Mouse (Mus musculus) large intestine, adult 2 months (tissue): Measurements from ENCODE around the gene Pax3. TPM values are rescaled to one million over a fixed set of nuclear protein-coding genes. Genes with fewer than 3 reads are reported as not detected.

Source experiments
- DNase-seq: peaks from one replicate; pipeline ENCODE4 v3.0.0-alpha.2; 2012; ENCODE audit warnings: low read depth, low spot score
- WGBS: fragments of 180-500 bp; shearing (Covaris S2); methylation state at CpG from one replicate; pipeline ENCODE4 v1.1.7; 2018; 5-methylcytosine and 5-hydroxymethylcytosine counted together
- polyA plus RNA-seq: library from polyadenylated mRNA; depleted of rRNA; stranded (reverse); fragments of >200 nt; gene quantifications from 2 replicates; pipeline ENCODE4 v1.2.3, GENCODE M21; 2012

The Pax3 gene
- polyA plus RNA-seq, 1 experiment = not detected

DNA sequence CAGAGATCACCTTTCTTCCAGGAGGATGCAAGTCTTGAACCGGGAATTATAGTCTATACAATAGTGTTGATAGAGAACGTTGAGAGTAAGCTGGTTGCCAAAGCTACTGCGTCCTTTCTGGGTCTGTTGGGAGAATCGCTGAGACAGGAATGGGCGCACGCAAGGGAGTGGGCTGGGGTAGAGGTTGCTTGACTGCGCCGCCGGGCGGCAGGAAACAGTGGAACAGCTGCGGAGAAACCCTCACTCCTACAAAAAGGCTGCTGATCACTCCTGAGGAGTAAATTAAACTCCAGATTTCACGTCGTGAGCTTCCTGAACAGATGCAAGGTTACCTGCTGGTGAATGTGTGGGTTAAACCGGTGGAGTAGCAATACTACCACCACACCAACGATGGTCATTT lies 3.3 kb upstream of the Pax3 start:
- WGBS = 4% methylated on average over 15 of the region's 15 CpGs
- DNase-seq = no peak

DNA sequence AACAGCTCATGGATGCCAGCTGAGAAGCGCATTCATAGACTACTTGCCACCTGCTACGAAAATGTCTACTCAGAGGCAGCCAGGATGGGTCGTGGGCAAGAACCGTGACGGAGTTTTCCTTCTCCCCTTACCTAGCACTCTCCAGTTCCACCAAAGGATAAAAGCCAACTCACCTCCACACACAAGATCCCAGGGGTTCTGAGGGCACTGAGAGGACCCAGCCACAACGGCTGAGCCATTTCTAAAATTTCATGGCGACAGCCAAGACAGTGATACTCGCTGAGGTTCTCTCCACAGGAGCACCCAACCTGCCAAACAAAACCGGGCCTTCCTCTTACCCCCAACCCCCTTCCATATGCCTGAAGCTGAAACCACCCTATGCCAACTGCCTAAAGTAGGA lies 2.3 kb upstream of the Pax3 start:
- no peak for DNase-seq
- WGBS = 4% methylated on average over 9 of the region's 9 CpGs

DNA sequence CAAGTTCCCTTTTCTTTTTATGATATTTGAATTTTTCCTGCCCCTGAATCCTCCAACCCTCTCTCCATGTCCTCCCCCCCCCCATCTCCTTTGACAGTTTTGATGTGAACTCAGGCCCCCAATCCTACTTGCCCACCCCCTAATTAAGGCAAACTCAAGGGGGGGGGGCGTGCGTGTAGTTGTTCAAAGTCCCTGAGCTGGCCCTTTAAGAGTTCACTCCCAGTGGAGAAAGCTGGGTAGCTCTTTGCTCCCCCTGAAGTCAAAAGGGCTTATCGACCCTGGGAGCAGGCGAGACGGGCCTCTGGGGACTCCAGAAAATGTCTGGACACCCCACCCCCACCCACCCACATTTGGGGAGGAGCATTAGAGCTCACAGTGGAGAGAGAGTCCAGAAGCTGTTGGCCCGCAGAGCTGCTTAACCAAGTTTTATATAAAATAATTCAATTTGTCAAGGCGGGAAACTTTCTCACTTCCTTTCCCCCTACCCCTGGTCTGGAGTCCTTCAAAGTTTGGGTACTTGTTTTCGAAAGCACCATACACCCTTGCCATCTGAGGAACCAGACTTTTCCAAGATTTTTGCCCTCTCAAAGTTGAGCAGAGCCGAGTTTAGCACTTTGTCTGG lies 1.5 kb upstream of the Pax3 start:
- WGBS = 6% methylated on average over 9 of the region's 9 CpGs
- DNase-seq = no peak

DNA sequence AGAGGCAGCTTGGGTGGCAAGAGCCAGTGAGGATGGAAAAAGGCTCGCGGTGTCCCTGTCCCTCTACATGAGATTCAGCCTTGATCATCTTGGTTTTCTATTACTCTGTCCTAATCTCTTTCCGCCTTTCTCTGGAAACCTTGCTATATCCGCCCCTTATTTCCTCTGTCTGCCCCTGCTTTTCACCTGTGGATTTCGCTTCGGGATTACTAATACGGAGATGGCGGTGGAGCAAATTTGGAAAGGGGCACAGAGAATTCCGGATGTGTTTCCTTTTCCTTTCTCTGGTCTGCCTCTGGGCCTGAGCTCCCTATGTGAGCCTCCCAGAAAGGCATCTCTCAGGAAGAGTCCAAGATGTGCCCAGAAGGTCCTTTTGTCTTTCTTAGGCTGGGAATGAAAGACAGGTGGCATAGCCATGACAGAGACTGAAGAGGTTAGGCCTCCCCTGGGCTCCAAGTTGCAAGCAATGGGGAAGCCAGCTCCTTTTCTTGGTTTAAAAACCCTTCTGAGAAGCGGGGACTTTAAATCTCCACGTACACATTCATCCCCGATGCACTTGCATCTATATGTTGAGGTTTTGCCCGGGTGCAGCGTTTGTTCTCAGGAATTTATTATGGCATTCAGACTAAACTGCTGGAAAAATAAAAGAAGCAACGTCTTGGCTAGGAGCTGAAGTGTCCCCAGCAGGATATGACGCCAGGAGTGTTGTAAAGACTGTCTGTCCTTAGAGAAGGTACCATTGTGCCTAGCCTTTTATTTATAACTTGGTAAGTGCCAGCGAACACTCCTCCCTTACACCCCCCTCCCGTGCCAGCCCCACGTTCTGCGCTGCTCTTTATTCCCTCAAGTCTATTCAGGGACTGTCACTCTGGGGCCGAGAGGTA lies 659 bp upstream of the Pax3 start:
- no peak for DNase-seq
- WGBS = 6% methylated on average over 21 of the region's 21 CpGs

DNA sequence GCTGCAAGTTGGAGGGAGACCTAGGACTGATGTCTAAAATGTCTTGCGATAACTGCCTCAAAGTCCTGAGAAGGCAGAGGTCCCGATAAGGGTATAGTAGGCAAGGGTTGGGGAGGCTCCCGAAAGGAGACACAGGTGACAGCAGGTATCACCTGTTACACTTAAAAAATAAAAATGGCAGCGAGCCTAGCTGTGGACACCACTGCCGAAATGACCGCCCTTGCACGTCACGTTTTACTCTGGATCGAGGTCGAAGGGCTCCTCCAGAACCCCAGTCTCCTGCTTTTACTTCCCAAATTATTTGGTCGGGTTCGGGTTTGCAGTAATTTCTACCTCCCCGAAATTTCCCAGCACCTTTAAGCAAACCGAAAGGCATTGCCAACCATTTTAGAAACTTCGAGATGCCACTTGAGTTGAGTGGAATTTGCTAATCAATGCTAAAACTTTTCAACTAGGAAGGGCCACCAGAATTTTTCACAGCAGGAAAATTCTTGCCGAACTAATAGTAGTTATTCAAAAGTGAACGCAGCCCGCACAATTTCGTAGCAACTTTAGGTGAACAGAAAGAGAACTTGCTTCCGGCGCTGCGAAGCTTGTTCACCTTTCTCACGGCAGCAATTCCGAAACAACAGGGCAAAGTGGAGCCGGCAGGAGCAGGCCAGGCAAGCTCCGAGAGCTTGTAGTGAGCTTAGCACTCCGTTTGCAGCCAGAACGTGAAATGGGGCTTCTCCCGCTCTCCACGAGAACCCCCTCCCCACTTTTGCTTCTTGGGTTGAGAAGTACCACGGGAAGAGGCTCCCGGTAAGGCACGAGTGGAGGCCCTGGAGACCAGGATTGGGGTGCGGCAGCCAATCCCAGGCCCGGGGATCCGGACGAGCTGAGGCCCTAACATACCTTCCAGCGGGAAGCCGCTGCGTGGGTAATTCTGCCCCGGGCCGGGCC lies 892 bp downstream of the Pax3 start:
- 3% methylated on average over 42 of the region's 42 CpGs for WGBS
- DNase-seq = no peak

DNA sequence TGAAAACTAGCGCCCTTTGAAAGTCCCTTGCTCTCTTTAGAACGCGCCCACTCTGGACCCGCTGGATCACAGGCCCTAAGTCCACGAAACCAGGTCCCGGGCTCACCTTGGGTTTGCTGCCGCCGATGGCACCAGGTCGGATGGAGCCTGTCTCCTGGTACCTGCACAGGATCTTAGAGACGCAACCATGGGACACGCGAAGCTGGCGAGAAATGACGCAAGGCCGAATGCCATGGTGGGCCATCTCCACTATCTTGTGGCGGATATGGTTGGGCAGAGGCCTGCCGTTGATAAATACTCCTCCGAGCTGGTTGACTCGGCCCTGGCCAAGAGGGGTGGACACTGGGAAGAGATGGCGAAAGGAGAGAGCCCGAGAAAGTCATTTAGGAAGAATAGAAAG lies 1.8 kb downstream of the Pax3 start:
- WGBS = 7% methylated on average over 21 of the region's 21 CpGs
- no peak for DNase-seq

DNA sequence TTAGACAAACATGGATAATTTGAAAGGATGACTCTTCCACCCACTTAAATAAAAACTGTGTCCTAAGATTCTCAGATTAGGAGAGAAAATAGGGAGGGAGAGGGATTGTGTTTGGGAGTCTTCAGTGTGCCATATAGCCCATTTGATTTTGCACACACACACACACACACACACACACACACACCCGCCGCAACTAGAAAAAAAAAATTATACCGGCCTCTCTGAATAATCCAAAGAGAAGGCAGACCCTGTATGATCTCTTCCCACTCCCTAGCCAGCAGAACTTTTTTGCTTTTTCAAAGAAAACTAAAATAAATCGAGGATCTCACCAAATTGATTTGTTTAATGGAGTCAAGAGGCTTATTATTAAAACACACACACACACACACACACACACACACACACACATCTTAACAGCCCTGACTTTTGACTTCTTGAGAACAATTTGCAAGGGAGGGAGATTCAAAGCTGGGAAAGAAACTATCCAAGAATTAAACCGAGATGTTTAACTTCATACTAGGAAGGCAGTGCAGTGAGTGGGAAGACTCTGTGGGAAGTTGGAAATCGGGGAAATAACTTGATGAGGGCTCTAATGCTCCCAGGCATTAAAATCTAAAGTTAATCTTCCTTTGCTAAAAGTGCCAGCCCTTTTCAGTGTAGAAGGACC lies 2.4 kb downstream of the Pax3 start:
- WGBS = 9% methylated on average over 6 of the region's 6 CpGs
- DNase-seq = no peak

DNA sequence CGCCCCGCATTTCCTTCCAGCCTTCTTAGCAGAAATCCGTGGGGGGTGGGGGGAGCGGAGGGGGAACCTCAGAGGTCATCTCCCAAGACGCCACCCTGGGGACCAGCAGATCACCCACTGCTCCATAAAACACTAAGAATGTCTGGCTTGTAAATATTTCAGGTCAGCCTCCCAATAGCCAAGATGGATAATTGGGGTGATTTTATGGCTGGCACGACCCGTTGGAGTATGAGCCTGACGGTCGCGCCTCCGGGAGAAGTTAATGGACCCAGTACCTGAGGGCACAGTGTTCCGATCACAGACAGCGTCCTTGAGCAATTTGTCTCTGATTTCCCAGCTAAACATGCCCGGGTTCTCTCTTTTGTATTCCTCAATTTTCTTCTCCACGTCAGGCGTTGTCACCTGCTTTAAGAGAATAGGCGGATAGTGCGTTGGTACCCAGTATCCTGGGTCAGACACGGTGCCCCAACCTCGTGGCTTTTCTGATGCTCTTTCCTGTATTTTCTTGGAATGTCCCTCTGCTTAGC lies 3.4 kb downstream of the Pax3 start:
- no peak for DNase-seq
- 5% methylated on average over 20 of the region's 20 CpGs for WGBS

DNA sequence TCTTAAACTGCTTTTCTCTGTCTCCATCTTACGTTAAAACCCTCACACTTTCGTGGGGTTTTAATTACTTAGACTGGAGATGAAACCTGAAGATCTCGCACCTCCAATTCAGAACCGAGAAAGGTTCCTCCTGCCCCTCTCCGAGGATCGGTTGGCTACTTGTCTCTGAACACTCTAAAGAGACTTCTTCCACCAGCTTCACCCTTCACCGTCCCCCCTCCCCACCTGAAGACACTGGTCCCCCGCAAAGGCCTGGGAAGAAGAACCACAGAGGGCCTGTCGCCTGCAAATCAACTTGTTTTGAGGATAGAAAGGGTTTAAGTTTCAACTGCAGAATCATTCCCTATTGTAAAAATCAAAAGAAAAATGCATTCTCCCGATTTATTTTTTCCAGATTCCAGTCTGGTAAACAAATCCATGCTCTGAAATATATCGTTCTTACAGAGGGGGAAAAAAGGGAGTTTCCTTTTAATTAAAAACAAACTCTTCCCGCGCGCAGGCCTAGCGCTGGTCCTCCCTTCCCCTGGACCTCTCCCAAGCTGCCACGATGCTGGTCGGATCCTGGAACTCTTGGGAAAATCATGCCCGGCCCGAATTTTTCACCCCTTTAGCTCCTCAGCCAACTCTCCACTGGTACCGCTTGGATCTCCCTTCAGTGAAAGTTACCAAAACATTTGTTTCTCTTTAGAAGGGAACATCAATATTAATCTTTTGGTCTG lies 4.0 kb downstream of the Pax3 start:
- 5% methylated on average over 20 of the region's 20 CpGs for whole genome bisulfite sequencing
- DNase-seq = no peak

DNA sequence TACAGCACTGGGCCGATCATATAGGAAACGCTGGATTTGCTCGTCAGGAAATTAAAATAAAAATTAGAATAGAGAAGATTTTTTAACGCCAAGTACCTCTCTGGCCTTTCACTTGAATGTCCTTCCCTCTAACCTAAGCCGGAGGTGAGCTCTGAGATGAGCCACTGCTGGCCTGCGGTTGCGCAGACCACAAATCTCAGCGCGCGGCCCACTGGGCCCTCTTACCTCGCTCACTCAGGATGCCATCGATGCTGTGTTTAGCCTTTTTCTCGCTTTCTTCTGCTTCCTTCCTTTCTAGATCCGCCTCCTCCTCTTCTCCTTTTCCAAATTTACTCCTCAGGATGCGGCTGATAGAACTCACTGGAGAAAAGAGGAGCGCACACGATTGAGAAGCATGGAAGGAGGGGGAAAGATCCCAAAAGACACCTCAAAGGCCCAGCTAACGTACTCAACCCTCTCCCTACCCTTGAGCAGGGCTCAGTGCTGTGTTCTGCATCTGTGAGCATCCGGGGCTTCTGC lies 4.7 kb downstream of the Pax3 start:
- no peak for DNase-seq
- 14% methylated on average over 19 of the region's 19 CpGs for WGBS

DNA sequence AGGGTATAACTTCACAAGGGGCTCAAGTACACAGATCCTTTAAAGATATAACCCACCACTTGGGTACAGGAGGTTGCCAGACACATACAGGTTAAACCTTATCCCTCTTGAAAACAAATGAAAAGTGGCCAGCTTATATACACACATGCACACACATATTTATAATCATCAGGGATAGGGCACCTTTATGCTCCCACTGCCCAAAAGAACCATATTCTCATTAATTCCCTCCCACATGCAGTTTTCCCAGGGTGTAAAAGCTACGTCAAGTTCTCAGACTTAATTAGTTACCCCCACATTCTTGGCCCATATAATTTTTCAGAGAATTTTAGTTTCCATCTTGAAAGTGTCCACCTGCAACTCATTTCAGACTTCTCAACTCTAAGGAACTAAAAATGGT lies 5.2 kb downstream of the Pax3 start:
- no peak for DNase-seq
- WGBS = 76% methylated on average over 1 of the region's 1 CpGs

DNA sequence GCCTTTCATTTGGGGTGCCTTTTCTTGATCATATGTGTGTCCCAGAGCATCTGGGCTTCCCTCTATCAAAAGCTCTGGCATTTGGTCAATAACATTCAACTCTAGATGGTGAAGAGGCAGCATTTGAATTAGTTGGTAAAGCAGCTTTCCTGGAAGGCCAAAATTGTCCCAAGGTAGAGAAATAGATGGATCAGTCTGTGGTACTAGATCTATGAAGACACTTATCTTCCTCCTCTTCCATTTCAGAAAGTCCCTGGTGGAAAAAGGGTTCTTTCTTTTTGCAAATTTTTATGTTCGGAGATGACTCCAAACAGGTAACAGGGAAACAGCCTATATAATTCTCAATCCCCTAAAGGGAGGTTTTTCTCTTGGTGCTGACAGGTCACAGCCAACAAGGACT lies 5.6 kb downstream of the Pax3 start:
- WGBS = 61% methylated on average over 1 of the region's 1 CpGs

DNA sequence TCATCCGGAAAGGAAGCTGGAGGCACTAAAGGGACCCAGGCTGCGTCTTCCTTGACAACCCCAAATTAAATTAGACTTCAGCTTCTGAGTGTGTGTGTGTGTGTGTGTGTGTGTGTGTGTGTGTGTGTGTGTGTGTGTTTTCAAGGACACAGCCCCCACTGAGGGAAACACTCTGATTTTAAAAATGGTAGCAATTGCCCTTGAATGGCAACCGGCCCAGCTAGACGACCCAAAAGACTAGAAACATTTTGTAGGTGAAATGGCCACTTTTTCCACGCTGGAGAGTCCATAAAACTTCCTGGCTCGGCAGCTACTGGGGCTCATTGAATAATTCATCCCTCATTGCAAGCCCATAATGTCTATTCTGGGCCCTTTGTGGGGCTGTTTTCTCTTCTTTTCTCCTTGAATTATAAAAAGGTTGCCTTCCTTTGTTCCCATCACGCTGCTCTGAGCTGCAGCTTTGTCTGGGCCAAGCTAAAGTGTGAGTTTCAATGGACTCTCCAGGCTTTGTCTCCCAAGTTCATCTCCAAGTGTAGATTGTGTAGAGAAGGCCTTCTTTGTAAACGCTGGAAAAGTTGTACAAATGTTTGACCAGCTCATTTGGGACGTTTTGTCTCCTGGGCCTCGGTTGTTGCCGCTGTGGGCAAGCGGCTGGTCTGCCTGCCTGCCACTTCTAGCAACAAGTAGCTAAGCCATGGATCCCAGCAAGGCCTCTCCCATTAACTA lies 6.4 kb downstream of the Pax3 start:
- no peak for DNase-seq
- 9% methylated on average over 12 of the region's 12 CpGs for WGBS

More for the DNA sequence above, 5.6 kb downstream of the Pax3 start:
- DNase-seq = no peak

DNA sequence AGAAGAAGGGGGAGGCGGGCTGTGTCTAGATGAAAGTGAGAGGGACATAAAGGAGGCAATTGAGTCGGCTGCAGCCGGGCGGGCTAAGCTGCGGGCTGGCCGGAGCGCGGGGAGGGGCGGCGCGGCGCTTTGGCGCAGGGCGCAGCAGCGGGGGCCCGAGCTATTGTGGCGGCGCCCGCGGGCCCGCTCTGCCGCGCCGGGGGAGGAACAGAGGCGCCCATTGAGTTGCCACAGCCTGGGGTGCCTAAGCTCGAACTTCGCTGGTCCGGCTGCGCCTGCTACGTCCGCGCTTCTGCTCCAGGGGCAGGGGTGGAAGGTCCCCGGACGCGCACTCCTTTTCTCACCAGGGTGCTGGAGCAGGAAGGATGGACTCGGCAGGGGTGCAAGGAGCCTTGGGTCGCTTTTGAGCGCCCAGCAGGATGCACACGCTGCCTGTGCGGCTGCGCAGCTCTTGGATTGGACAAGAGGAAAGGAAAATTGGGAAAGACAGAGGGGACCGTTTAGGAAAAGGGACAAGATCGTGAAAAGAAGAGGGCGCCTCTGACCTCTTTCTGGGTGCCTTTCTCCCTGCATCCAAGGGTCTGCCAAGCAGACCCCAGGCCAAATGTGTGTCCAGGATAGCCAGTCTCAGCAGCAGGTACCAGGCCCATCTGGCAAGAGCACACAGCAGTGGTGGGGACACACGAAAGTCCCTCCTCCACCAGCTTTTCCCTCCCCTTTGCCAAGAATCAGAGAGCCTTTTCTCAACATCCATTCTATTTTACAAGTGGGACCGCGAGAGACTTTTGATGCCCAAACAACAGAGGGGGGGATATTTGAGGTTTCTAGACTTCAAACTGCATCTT lies 7.2 kb downstream of the Pax3 start:
- 2% methylated on average over 46 of the region's 47 CpGs for WGBS

DNA sequence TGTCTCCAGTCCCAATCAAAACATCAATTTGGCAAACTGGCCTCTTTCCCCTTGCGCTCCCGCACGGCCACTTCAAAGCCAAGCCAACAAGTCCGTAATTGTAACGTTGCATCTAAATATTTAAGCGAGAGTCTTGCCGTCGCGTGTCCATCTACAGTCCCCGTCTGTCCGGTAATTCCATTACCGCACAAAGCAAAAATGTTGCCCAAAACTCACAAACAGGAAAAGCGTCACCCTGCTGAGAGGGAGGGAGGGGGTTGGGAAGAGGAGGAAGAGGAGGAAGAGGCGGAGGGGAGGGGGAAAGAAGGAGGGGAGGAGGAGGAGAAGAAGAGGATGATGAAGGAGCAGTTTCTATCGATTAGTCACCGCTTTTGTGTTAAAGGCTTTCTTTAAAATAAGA lies 7.9 kb downstream of the Pax3 start:
- WGBS = 2% methylated on average over 16 of the region's 16 CpGs
- DNase-seq = no peak

More for the DNA sequence above, 7.2 kb downstream of the Pax3 start:
- DNase-seq = no peak

DNA sequence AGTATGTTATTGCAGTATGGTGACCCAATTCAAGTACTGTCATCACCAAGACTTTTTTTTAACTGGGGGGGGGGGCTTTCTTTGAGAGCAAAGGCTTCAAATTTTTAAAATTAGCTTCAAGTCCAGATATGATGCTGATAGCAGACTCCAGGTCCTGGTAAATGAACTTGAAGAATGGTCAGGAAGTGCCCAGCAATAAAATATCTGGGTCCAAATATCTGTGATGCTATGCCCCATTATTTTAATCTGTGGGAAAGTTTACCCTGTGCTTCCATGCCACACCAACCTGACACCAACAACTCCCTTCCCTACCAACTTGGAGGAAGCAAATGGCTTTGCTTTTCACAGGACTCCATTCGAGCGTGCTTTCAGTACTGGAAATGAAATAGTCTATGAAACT lies 8.6 kb downstream of the Pax3 start:
- 6% methylated on average over 2 of the region's 2 CpGs for WGBS
- no peak for DNase-seq

DNA sequence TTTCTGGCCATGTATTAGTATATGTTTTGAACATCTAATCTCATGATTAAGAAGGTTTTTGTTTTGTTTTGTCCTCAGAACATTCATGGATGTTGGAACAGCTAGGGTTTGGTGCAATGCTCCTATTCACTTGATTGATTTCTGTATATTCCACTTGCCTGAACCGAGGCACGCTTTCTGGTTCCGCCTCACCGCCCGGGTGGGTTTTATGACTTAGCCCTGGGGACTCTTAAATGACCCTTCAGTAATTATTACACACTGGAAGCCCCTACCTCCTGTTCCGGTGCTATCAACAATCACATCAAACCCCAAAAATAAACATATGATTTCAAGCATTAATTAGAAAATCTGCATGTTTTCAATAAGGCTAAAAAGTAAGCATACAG lies 9.2 kb downstream of the Pax3 start:
- no peak for DNase-seq
- 6% methylated on average over 6 of the region's 6 CpGs for WGBS
